Mouse (Mus musculus) induced T-regulatory cell, adult 2 months (primary cell): ENCODE data around the gene Lrrc74a.

ENCODE experiments used
- DNase-seq: peaks from one replicate; pipeline ENCODE4 v3.0.0-alpha.2; 2012; ENCODE audit warnings: low read depth

The Lrrc74a gene

GRCm38 (mm10) chr12:86719961-86720639 is 14.1 kb upstream of the Lrrc74a start:
- DNase-seq: no peak

- DNase-seq: no peak
Observed at GRCm38 (mm10) chr12:86721453-86721852, 12.7 kb upstream of the Lrrc74a start.

GRCm38 (mm10) chr12:86724300-86724699 is 9.9 kb upstream of the Lrrc74a start:
- DNase-seq: no peak

GRCm38 (mm10) chr12:86725706-86726105 is 8.5 kb upstream of the Lrrc74a start:
- DNase-seq: peak; percentile 59

GRCm38 (mm10) chr12:86726120-86726640 is 8.0 kb upstream of the Lrrc74a start, which contains the start of gene Angel1:
Angel1 (minus strand) TSS chr12:86726460.
- peak; percentile 98 for DNase-seq

- DNase-seq: no peak
Observed at GRCm38 (mm10) chr12:86761036-86761435, 26.9 kb downstream of the Lrrc74a start.

- DNase-seq: no peak
Observed at GRCm38 (mm10) chr12:86764060-86764459, 29.9 kb downstream of the Lrrc74a start.

GRCm38 (mm10) chr12:86766467-86766866 is 32.3 kb downstream of the Lrrc74a start:
- no peak for DNase-seq

- peak; percentile 70 for DNase-seq
Observed at GRCm38 (mm10) chr12:86767868-86768631, 33.9 kb downstream of the Lrrc74a start.

- DNase-seq: peak; percentile 89
Observed at GRCm38 (mm10) chr12:86768986-86769580, 34.9 kb downstream of the Lrrc74a start.

- DNase-seq: no peak
Observed at GRCm38 (mm10) chr12:86769819-86770218, 35.6 kb downstream of the Lrrc74a start.

- DNase-seq: no peak
Observed at GRCm38 (mm10) chr12:86770261-86770670, 36.1 kb downstream of the Lrrc74a start.

GRCm38 (mm10) chr12:86770927-86771326 is 36.8 kb downstream of the Lrrc74a start:
- no peak for DNase-seq

GRCm38 (mm10) chr12:86771823-86772427 is 37.8 kb downstream of the Lrrc74a start:
- peak; percentile 96 for DNase-seq

- DNase-seq: no peak
Observed at GRCm38 (mm10) chr12:86772551-86772950, 38.4 kb downstream of the Lrrc74a start.

- DNase-seq: no peak
Observed at GRCm38 (mm10) chr12:86775561-86776280, 41.6 kb downstream of the Lrrc74a start.

GRCm38 (mm10) chr12:86776341-86776860 is 42.2 kb downstream of the Lrrc74a start:
- DNase-seq: no peak

- DNase-seq: no peak
Observed at GRCm38 (mm10) chr12:86778531-86778930, 44.4 kb downstream of the Lrrc74a start.

- DNase-seq: peak; percentile 80
Observed at GRCm38 (mm10) chr12:86779206-86779989, 45.2 kb downstream of the Lrrc74a start.

- no peak for DNase-seq
Observed at GRCm38 (mm10) chr12:86781654-86782202, 47.6 kb downstream of the Lrrc74a start.
